Mouse (Mus musculus) left cerebral cortex, postnatal 36 days (tissue): ENCODE measurements around the gene Rwdd4a. TPM values are rescaled to one million over a fixed set of nuclear protein-coding genes. Genes with fewer than 3 reads are reported as not detected.

Experiments
- DNase-seq, 2 experiments: peaks; one replicate each; pipeline ENCODE4 v3.0.0; 2021 to 2022; ENCODE audit warnings: low spot score in 2 of 2, mixed read lengths in 1 of 2
- intact Hi-C: fragments of 180-260 bp; cut with DNase I; formaldehyde crosslinking; loops from one replicate; pipeline ENCODE4 v1.15.1; 2025
- microRNA-seq: library from miRNA; unstranded; fragments of <30 nt; microRNA quantifications from one replicate; pipeline ENCODE4 v1.2.0, GENCODE M21; 2022
- total RNA-seq, 2 experiments: library from RNA; stranded (reverse); gene quantifications; 2 replicates each; pipeline ENCODE4 v1.2.3; 2021

Rwdd4a gene
- total RNA-seq, 2 experiments from 2014 or later, result 29.3 to 30.1 TPM

- no peak for DNase-seq
- intact Hi-C loops, result no loop called here
Observed at GRCm38 (mm10) chr8:47570161-47570560, 36.7 kb downstream of the Rwdd4a start.

- DNase-seq, result no peak
- intact Hi-C loops, result no loop called here
Observed at GRCm38 (mm10) chr8:47573482-47573881, 40.0 kb downstream of the Rwdd4a start.

GRCm38 (mm10) chr8:47581454-47581853 lies 48.0 kb downstream of the Rwdd4a start:
- DNase-seq, result no peak
- intact Hi-C loops, result no loop called here

- intact Hi-C loops, result no loop called here
Observed at GRCm38 (mm10) chr8:47588616-47589015, 55.2 kb downstream of the Rwdd4a start.

GRCm38 (mm10) chr8:47590400-47590799 lies 56.9 kb downstream of the Rwdd4a start:
- intact Hi-C loops, result no loop called here
- no peak for DNase-seq

More at GRCm38 (mm10) chr8:47588616-47589015, 55.2 kb downstream of the Rwdd4a start:
- no peak for DNase-seq

- no peak for DNase-seq
- intact Hi-C loops, result no loop called here
Observed at GRCm38 (mm10) chr8:47600664-47601063, 67.2 kb downstream of the Rwdd4a start.

Small RNA genes lying within 50 kb of the gene (microRNA-seq; reads per million reads assigned to microRNA genes)
- not detected for gene Gm27409

Other genes starting within 250 kb of the Rwdd4a start
- gene Stox2, start 87.3 kb upstream of the Rwdd4a start, total RNA-seq, result 10 to 100 TPM; 73.3 to 87.6 TPM
- 10 to 100 TPM; 52.8 to 58.9 TPM for gene Trappc11, start 194 bp upstream of the Rwdd4a start, total RNA-seq
- 10 to 100 TPM; 46.5 to 55.5 TPM for gene Ing2, start 141.9 kb downstream of the Rwdd4a start, total RNA-seq
- gene Cdkn2aip, start 180.3 kb downstream of the Rwdd4a start, total RNA-seq, result 10 to 100 TPM; 16.6 to 20.6 TPM